Mouse (Mus musculus) bone marrow, adult 2 months (tissue): ENCODE results near the gene Snu13.

Experiments used
- CTCF ChIP-seq: fragments of 200-500 bp; IDR thresholded peaks from 2 replicates; pipeline ENCODE4 v1.5.1; 2011; ENCODE audit warnings: low read length, control low read depth; ENCODE audit not compliant: control insufficient read depth, insufficient read depth
- POLR2A ChIP-seq: fragments of 200-500 bp; IDR thresholded peaks from 2 replicates; pipeline ENCODE4 v1.6.1; 2011; ENCODE audit warnings: low read depth, mild to moderate bottlenecking, control low read depth, low read length, borderline replicate concordance; ENCODE audit not compliant: control insufficient read depth

- TF ChIP-seq POLR2A (no peak), CTCF (no peak)
Measured at GRCm38 (mm10) chr15:82014745-82015391, 32.5 kb downstream of the Snu13 start.
